Mouse (Mus musculus) left cerebral cortex, postnatal 4 days (tissue): ENCODE measurements around the gene Capn11. TPM values are rescaled to one million over a fixed set of nuclear protein-coding genes. Genes with fewer than 3 reads are reported as not detected.

Experiments
- DNase-seq: peaks from one replicate; pipeline ENCODE4 v3.0.0-alpha.2; 2022
- intact Hi-C: fragments of 180-260 bp; cut with DNase I; formaldehyde crosslinking; loops from one replicate; pipeline ENCODE4 v1.15.1; 2025
- total RNA-seq, 2 experiments: library from RNA; stranded (reverse); gene quantifications; 2 replicates each; pipeline ENCODE4 v1.2.3; 2021

Capn11 gene
- total RNA-seq, 2 experiments from 2014 or later = 0.14 to 3.6 TPM

DNA sequence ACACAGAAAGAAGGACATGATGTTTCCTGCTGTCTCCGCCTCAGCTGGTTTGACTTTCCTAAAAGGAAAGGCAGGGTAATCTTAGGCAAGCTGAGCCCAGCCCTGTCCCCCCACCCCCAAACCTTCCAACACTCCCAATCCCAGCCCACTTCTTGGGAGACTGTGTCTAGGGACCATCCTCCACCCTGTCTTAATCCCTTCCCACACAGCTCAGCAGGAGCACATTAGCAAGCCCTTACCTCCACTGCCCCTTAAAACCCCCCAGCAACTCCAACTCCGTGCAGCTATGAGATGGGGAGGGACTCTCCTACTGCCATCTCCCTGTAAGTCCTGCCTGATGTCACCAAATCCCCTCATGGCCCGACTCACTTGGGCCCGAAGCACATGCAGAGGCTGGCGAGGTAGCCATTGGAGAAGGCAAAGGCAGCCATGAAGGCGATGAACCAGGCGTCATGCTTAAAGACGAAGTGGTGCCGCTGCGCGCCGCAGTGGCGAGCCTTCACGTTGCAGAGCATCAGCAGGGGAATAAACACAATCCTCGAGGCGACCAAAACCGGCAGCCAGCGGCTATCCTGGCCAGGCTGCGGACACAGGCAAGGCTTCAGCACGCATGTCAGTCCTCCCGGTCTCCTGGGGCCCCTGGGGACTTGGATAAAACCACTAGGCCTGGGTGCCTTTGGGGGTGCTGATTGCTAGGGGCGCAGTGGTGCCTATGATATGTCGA lies 73.2 kb downstream of the Capn11 start:
- intact Hi-C loops = no loop called here
- DNase-seq = no peak

DNA sequence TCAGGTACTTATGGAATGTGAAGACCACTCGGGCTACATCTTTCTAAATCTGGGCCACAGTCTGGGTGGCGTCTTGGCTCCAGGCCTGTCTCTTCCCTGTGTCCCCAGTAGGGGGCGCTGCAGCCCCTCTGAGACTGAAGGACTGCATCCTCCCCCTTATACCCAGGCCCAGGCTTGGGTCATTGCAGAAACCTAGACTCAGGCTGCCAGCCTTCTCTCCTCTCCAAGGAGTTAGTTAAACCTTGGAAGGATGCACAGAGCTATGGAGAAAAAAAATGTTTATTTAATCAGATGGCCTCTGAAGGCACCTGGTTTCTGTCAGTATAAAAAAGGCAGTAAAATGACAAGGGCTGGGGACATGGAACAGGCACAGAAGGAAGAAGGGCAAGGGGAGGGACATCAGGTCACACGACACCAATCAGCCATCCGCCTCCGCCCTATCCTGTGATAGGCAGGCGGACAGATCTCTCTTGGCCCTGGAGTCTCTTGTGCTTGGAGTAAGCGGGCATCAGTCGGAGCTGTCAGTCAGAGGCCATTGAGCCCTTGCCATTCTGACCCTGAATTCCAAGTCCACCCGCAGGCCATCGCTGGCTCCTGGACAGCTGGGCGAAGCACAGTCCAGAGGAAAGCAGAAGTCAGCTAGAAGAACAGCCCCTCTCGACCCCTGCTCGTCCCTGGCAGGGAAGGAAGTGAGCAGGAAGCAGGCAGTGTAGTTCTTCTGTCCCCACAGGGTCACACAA lies 74.0 kb downstream of the Capn11 start:
- intact Hi-C loops = loop anchor here (5.0 kb wide), 2 partner anchors 42 to 57 kb away; no protein-coding TSS in a partner anchor
- DNase-seq = peak; percentile 88

DNA sequence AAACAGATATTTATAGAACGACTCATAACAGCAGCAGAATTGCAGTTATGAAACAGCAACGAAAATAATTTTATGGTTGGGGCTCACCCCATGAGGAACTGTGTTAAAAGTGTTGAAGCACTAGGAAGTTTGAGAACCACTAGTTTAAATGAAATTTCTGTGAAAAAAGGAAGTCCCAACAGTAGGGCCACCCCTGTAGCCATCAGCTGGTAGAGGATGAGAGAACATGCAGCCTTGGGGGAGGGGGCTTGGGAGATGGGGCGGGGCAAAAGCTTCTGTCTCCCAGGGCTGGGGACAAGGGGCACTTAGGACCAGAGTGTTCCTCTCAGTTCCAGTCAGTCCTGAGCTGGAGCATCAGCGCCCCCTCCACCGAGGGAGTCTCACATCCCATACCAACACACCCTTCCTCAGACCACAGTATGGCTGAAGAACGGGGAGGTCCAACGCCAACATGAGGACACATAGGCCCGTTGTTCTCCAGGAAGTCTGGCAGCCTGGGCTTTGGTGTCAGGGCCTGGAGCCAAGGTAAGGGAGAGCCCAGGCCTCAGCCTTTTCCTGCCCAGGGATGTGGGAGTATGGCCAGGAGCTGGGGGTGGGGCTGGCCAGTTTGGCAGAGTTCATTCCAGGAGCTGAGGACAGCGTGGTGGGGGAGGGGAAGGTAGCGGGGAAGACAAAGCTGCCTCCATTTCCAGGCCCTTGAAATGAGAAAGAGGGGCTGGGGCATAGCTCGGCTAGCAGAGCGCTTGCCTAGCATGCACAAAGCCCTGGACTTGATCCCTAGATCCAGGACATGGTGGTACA lies 74.8 kb downstream of the Capn11 start:
- peak; percentile 96 for DNase-seq
- intact Hi-C loops = loop anchor here (5.0 kb wide), 2 partner anchors 43 to 58 kb away; no protein-coding TSS in a partner anchor

DNA sequence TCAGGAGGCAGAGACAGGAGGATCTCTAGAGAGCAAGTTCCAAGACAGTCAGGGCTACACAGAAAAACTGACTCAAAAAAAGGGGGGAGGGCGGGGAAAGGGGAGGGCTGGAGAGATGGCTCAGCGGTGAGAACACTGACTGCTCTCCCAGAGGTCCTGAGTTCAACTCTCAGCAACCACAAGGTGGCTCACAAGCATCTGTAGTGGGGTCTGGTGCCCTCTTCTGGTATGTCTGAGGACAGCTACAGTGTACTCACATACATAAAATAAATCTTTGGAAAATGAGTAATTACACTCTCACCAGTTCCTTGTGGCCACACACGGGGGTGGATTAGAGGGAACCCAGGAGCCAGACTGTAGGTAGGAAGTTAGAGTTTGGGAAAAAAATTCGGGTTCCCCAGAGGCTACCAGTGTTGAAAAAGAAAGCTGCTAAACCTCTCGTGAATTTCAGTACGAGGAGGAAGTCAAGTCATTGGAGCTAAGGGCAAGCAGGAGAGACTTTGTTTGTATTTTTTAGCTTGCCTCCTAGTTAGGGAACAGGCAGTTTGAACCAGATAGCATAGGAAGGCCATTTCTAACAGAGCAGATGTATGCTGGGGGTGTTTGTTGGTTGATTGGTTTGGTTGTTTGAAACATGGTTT lies 76.3 kb downstream of the Capn11 start:
- DNase-seq = no peak
- intact Hi-C loops = loop anchor here (5.0 kb wide), 2 partner anchors 44 to 59 kb away; no protein-coding TSS in a partner anchor

DNA sequence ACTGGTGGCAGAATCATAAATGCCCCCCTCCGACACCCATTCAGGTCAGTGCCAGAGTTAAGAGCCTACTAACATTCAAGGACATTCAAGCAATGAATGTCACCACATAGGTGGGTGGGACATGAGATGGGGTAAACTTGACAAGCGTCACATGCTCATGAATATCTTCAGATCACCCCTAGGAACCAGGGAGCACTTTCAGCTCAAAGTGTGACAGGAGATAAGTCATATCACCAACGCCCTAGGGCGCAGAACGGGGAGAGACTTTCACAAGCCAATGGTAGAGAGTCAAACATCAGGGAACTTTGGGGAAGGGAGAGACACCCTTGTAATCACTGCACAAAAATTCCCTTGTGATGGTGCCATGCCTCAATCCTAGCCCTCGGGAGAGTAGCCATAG lies 76.9 kb downstream of the Capn11 start:
- intact Hi-C loops = loop anchor here (5.0 kb wide), 2 partner anchors 45 to 60 kb away; no protein-coding TSS in a partner anchor

DNA sequence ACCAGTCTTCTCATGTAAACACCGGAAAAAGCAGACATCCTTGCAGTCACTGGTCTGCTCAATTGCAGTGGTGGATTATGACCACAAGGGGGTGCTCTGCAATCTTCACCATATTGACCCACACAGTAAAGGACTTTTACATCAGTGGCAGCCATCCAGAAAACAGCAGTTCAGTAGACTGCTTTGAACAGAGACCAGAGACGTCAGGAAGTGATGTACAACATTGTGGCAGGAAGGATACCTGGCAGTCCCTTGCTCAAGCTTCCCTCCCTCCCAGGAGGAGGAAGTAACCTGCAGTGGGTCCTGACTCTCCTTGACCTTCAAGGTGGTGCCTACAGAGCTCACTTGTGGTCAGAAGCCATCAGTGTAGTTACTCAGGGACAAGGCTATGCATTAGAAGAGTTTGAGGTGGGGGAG lies 77.5 kb downstream of the Capn11 start:
- DNase-seq = peak; percentile 78
- intact Hi-C loops = loop anchor here (5.0 kb wide), 2 partner anchors 46 to 61 kb away; no protein-coding TSS in a partner anchor

More for the DNA sequence above, 76.9 kb downstream of the Capn11 start:
- no peak for DNase-seq

DNA sequence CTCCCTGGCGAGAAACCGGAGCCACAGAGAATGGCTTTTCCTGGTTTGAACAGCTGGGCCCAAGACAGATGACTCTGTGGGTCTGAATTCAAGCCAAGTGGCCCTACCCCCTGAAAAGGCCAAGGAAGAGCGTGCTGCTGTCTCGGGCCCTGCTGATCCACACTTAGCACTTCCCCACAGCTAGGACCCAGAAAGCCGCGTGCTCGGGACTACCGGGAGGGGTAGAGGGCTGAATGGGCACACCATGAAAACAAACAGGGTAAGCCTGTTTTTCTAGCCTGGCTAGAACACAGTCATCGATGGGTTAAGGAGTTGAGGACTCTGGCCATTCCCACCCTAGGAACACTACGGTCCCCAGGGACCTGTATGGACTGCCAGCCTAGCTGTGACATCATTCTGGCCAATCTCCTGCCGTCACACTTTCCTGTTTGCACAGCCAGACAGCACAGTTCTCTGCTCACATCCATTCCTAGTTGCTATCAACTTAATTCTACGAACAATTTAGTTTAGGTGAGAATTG lies 78.1 kb downstream of the Capn11 start:
- no peak for DNase-seq
- intact Hi-C loops = loop anchor here (5.0 kb wide), 2 partner anchors 46 to 61 kb away; no protein-coding TSS in a partner anchor

Other genes starting within 250 kb of the Capn11 start
- gene Cdc5l, start 225.6 kb downstream of the Capn11 start, total RNA-seq = 10 to 100 TPM; 56.5 to 57.1 TPM
- 1 to 10 TPM; 2.0 to 3.0 TPM for gene Spats1, start 183.9 kb downstream of the Capn11 start, total RNA-seq
- 10 to 100 TPM; 24.2 to 26.2 TPM for gene Aars2, start 152.5 kb downstream of the Capn11 start, total RNA-seq
- under 1 TPM; 0.58 to 0.64 TPM for gene Tcte1, start 135.9 kb downstream of the Capn11 start, total RNA-seq
- 10 to 100 TPM; 90.3 to 92.2 TPM for gene Tmem151b, start 109.6 kb downstream of the Capn11 start, total RNA-seq
- gene Nfkbie, start 103.6 kb downstream of the Capn11 start, total RNA-seq = 1 to 10 TPM; 2.4 to 2.7 TPM
- 10 to 100 TPM; 39.2 to 40.2 TPM for gene Slc35b2, start 95.5 kb downstream of the Capn11 start, total RNA-seq
- 1,000 to 10,000 TPM; 1,680 to 1,682 TPM for gene Hsp90ab1, start 86.1 kb downstream of the Capn11 start, total RNA-seq
- gene Slc29a1, start 59.7 kb downstream of the Capn11 start, total RNA-seq = 10 to 100 TPM; 68.8 to 69.9 TPM
- gene Mymx, start 57.2 kb downstream of the Capn11 start, total RNA-seq = not detected
- gene Mrpl14, start 27.0 kb upstream of the Capn11 start, total RNA-seq = 10 to 100 TPM; 49.2 to 55.7 TPM
- gene Tmem63b, start 27.6 kb upstream of the Capn11 start, total RNA-seq = 100 to 1,000 TPM; 272 to 284 TPM
- not detected for gene 1600014C23Rik, start 74.5 kb upstream of the Capn11 start, total RNA-seq